Mouse (Mus musculus) lung, postnatal 0 days (tissue): ENCODE measurements around the gene Zscan29.

ENCODE experiments used
- CTCF ChIP-seq: IDR thresholded peaks from 2 replicates; pipeline ENCODE4 v1.5.1; 2016; ENCODE audit warnings: antibody characterized with exemption, mild to moderate bottlenecking
- EP300 ChIP-seq: IDR thresholded peaks from 2 replicates; pipeline ENCODE4 v1.6.1; 2016; ENCODE audit warnings: antibody characterized with exemption, mild to moderate bottlenecking, control low read depth

DNA sequence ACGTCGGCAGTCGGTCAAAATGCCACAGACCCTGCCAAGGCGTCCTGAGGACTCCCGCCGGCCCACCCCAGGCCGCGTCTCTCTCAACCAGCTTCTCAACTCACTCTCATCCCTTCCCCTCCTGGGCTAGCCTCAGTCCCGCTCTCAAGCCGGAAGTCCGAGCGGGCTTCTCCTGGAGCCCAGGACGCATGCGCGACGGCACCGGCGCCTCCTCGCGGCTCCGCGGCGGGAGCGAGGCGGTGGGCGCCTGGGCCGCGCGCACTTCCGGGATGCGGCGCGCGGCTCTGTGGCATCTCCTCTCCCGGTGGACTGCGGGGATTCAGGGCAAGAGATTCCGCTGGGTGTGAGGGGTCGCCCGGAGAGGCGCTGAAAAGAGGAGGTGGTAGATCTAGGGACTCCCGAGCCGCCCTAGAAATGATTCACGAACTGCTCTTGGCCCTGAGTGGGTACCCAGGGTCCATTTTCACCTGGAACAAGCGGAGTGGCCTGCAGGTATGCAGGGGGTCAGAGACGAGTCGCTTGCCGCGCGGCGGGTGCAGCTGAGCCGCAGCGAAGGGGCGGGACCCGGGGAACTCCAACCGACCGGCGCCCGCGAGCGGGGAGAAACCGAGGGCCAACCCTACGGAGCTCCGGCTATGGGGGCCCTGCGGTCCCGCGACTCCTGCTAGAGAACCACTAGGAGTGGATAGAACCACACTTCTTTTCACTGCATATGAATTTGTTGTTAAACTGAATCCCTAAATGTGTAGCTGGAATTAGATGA is at the start of gene Zscan29:
- TF ChIP-seq CTCF (peak; percentile 51), EP300 (no peak)
